Mouse (Mus musculus): Measurements from ENCODE around the gene Flrt3. TPM values are rescaled to one million over a fixed set of nuclear protein-coding genes. Genes with fewer than 3 reads are reported as not detected.

Gene Flrt3
- polyA plus RNA-seq, 1 experiment from 2014 or later: 60.5 TPM

DNA sequence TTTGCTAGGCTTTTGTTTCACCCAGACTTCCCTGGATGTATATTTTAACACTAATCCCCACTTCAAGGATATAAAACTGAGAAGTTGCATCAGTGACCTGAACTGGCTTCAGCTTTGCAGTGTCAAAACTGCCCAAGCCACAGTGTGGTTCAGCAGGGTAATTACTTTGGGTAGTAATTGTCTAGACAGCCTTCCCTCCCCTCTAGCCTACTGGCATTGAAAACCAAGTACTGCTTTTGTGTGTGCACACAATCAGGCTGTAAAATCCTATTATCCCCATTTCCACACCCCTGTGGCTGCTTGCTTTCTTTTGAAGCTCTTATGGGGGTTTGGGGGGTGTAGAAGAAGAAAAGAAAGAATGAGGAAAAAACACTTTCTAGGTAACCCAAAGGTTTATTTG lies 17.8 kb downstream of the Flrt3 start:
- no peak overlapping the region for H3K27ac ChIP-seq (replicated peaks)
- H3K9me3 ChIP-seq (replicated peaks): no peaks in the 10 kb centered on the region
- H3K27me3 ChIP-seq: no peaks in the 10 kb centered on the region
- H3K36me3 ChIP-seq: 0 out of 2 replicates have a peak, but pooled peaks cover 3% of the 10 kb centered on the region
- no peaks in the 10 kb centered on the region for H3K4me1 ChIP-seq
- H3K4me3 ChIP-seq (replicated peaks): no peak overlapping the region
- no peak overlapping the region for H3K9ac ChIP-seq
- ATAC-seq (ENCODE audit: insufficient number of reproducible peaks, low FRiP score, low TSS enrichment, low read depth): no peak
- no peak overlapping the region for H3K4me2 ChIP-seq (replicated peaks)

- Histone ChIP-seq H3K4me2 (replicated peaks) (no peak overlapping the region), H3K9ac (no peak overlapping the region), H3K4me1 (no peaks in the 10 kb centered on the region), H3K36me3 (no peaks in the 10 kb centered on the region), H3K27ac (replicated peaks) (no peak overlapping the region), H3K27me3 (no peaks in the 10 kb centered on the region), H3K9me3 (replicated peaks) (no peaks in the 10 kb centered on the region), H3K4me3 (replicated peaks) (no peak overlapping the region)
- no peak for ATAC-seq (ENCODE audit: insufficient number of reproducible peaks, low FRiP score, low TSS enrichment, low read depth)
- WGBS: 78% methylated on average over 2 of the region's 2 CpGs
These were observed 49.4 kb downstream of the Flrt3 start for GRCm38 (mm10) chr2:140621730-140622337.

- Histone ChIP-seq H3K36me3 (no peaks in the 10 kb centered on the region), H3K4me3 (replicated peaks) (no peak overlapping the region), H3K9me3 (replicated peaks) (no peaks in the 10 kb centered on the region), H3K4me1 (no peaks in the 10 kb centered on the region), H3K4me2 (replicated peaks) (no peak overlapping the region), H3K27me3 (no peaks in the 10 kb centered on the region), H3K9ac (no peak overlapping the region), H3K27ac (replicated peaks) (no peak overlapping the region)
- WGBS: 93% methylated on average over 2 of the region's 2 CpGs
- no peak for ATAC-seq (ENCODE audit: insufficient number of reproducible peaks, low FRiP score, low TSS enrichment, low read depth)
These were observed 55.8 kb downstream of the Flrt3 start for GRCm38 (mm10) chr2:140615451-140615850.
